Mouse (Mus musculus) olfactory bulb, adult 2 months (tissue): ENCODE measurements around the gene Slitrk5.

Source experiments
- CTCF ChIP-seq: fragments of 200-500 bp; IDR thresholded peaks from 2 replicates; pipeline ENCODE4 v1.5.1; 2012; ENCODE audit warnings: low read depth, mild to moderate bottlenecking, low read length, moderate library complexity; ENCODE audit not compliant: insufficient read depth
- POLR2A ChIP-seq: fragments of 200-500 bp; IDR thresholded peaks from 2 replicates; pipeline ENCODE4 v1.6.1; 2012; ENCODE audit warnings: mild to moderate bottlenecking, low read depth, low read length, moderate library complexity; ENCODE audit not compliant: insufficient read depth

- no peak for TF ChIP-seq POLR2A
- no peak for TF ChIP-seq CTCF
Measured at GRCm38 (mm10) chr14:111681092-111681708, 6.3 kb downstream of the Slitrk5 start.
